Comparison of ENCODE assay signal across 8 mouse cellular contexts in the genomic region with DNA sequence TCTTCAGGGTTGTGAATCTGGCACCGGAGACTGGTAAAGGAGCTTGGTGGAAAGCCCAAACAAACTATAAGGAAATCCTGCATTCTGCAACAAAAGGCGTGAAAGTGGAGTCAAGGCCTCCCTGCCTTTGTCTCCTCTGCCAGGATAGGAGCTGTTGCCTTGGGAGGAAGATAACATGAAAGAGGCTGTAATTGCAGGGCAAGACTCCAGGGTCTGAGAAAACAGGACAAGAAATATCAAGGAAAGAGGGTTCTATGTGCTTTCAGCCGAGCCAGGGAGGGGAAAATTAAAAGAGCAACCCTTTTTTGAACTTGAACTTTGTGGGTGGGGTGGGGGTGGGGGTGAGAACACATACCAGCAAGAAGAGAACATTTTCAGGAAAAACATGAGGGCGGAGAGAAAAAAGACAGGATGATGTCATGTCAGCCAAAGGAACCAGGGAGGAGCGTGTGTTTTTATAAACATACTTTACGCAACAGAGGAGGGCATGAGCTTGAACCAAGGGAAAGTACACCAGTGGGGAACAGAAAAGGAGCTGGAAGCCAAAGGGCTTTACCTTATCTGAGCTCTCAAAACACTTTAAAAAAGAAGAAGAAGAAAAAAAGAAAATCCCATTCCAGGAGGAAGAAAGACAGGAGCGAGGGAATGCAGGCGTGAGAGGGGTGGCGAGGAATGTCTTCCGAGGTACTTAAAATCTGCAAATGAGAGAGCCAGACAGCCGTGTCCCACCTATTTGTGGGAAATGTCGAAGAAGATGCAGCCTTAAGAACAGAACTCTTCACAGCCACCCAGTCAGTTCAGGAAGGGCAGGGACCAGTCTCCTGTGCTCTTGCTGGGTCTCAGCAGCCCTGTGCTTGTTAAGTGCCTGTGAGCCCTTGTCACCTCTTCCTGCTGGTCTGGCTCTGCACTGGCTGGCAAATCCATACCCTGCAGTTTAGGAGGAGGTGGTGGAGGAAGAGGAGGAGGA.
DNase-seq lines count a peak whose midpoint lies in the region; ATAC-seq and TF ChIP-seq lines count a peak whose summit lies in the region.

No protein-coding gene starts in this region.

- TF ChIP-seq POLR2A in lung, adult 2 months (IDR thresholded peaks at IDR 0.05; ENCODE audit: borderline replicate concordance, extremely low read depth, low read depth, low read length), result peak; percentile 67; the same call in 1 of the 2 replicates

- 68% methylated on average over 12 of the region's 12 CpGs for WGBS in forebrain, embryonic 10.5 days
- 58% methylated on average over 12 of the region's 12 CpGs for WGBS in hindbrain, embryonic 14.5 days
- 18% methylated on average over 12 of the region's 12 CpGs for WGBS in lung, adult 2 months
- 22% methylated on average over 12 of the region's 12 CpGs for WGBS in stomach, postnatal 0 days

- H3K4me2 ChIP-seq in hindbrain, embryonic 14.5 days (replicated peaks), result peak overlapping the region; percentile 23; the same call in 1 of the 2 replicates
- H3K4me2 ChIP-seq in stomach, postnatal 0 days (replicated peaks; ENCODE audit: low read depth), result peak overlapping the region; percentile 40

- no peak for TF ChIP-seq CTCF in lung, adult 2 months (IDR thresholded peaks at IDR 0.05; ENCODE audit: insufficient read depth, low read length)
- TF ChIP-seq CTCF in stomach, postnatal 0 days (IDR thresholded peaks at IDR 0.05; ENCODE audit: low read depth), result peak; percentile 20; the same call in 1 of the 2 replicates

- peak overlapping the region; percentile 45 for H3K9ac ChIP-seq in hindbrain, embryonic 14.5 days
- peak overlapping the region; percentile 60 for H3K9ac ChIP-seq in stomach, postnatal 0 days (ENCODE audit: low read length)

- H3K9me3 ChIP-seq in megakaryocyte, embryonic 14.5 days, result no peaks in the 10 kb centered on the region
- no peaks in the 10 kb centered on the region for H3K9me3 ChIP-seq in forebrain, embryonic 10.5 days
- no peaks in the 10 kb centered on the region for H3K9me3 ChIP-seq in hindbrain, embryonic 14.5 days (ENCODE audit: control insufficient read depth, low read length)
- no peaks in the 10 kb centered on the region for H3K9me3 ChIP-seq in stomach, postnatal 0 days (ENCODE audit: control insufficient read depth, low read length)

- no peak for ATAC-seq in megakaryocyte, adult 5-6 weeks (ENCODE audit: poor library complexity, severe bottlenecking)
- no peak for ATAC-seq in hindbrain, embryonic 14.5 days (ENCODE audit: low FRiP score)
- peak; percentile 39; the same call in 1 of the 2 replicates for ATAC-seq in stomach, postnatal 0 days (ENCODE audit: low FRiP score, low TSS enrichment)
- no peak for ATAC-seq in erythroblast, adult 5-6 weeks (replicated peaks; ENCODE audit: low FRiP score, poor library complexity, severe bottlenecking)

- TF ChIP-seq EP300 in stomach, postnatal 0 days (optimal IDR thresholded peaks at IDR 0.05), result no peak

- peak overlapping the region; percentile 77 for H3K27ac ChIP-seq in forebrain, embryonic 10.5 days
- H3K27ac ChIP-seq in hindbrain, embryonic 14.5 days, result peak overlapping the region; percentile 98
- H3K27ac ChIP-seq in stomach, postnatal 0 days (replicated peaks), result peak overlapping the region; percentile 88

- peak overlapping the region; percentile 79 for H3K4me3 ChIP-seq in megakaryocyte, embryonic 14.5 days (replicated peaks)
- peak overlapping the region; percentile 9; the same call in 1 of the 2 replicates for H3K4me3 ChIP-seq in forebrain, embryonic 10.5 days
- H3K4me3 ChIP-seq in hindbrain, embryonic 14.5 days (replicated peaks; ENCODE audit: low read length), result no peak overlapping the region
- peak overlapping the region; percentile 54 for H3K4me3 ChIP-seq in lung, adult 2 months (replicated peaks; ENCODE audit: extremely low read depth, low read depth, low read length)
- H3K4me3 ChIP-seq in stomach, postnatal 0 days (ENCODE audit: low read depth, low read length), result no peak overlapping the region

- H3K36me3 ChIP-seq in megakaryocyte, embryonic 14.5 days (replicated peaks; ENCODE audit: low read length), result no peaks in the 10 kb centered on the region
- H3K36me3 ChIP-seq in forebrain, embryonic 10.5 days (replicated peaks), result no peaks in the 10 kb centered on the region
- no peaks in the 10 kb centered on the region for H3K36me3 ChIP-seq in hindbrain, embryonic 14.5 days (replicated peaks; ENCODE audit: control insufficient read depth, insufficient read depth)
- no peaks in the 10 kb centered on the region for H3K36me3 ChIP-seq in stomach, postnatal 0 days (ENCODE audit: control insufficient read depth, insufficient read depth, low read length)

- H3K27me3 ChIP-seq in megakaryocyte, embryonic 14.5 days (replicated peaks), result no peaks in the 10 kb centered on the region
- H3K27me3 ChIP-seq in forebrain, embryonic 10.5 days (ENCODE audit: poor library complexity, severe bottlenecking), result 0 out of 2 replicates have a peak, but pooled peaks cover 8% of the 10 kb centered on the region
- H3K27me3 ChIP-seq in hindbrain, embryonic 14.5 days (ENCODE audit: control insufficient read depth, insufficient read depth, low read length), result no peaks in the 10 kb centered on the region
- H3K27me3 ChIP-seq in stomach, postnatal 0 days (ENCODE audit: control insufficient read depth, insufficient read depth, low read length), result no peaks in the 10 kb centered on the region

- DNase-seq in forebrain, embryonic 10.5 days (ENCODE audit: extremely low spot score, low spot score), result no peak
- no peak for DNase-seq in hindbrain, embryonic 14.5 days (ENCODE audit: low spot score)
- DNase-seq in lung, adult 2 months, result peak; percentile 43
- peak; percentile 42 for DNase-seq in stomach, postnatal 0 days (ENCODE audit: low spot score)
- DNase-seq in layer of hippocampus, postnatal 25 days (ENCODE audit: extremely low spot score in 1 of 2, low spot score in 1 of 2), result no peak

- H3K4me1 ChIP-seq in megakaryocyte, embryonic 14.5 days, result peaks cover 69% of the 10 kb centered on the region
- peaks cover 59% of the 10 kb centered on the region for H3K4me1 ChIP-seq in forebrain, embryonic 10.5 days
- peaks cover 62% of the 10 kb centered on the region for H3K4me1 ChIP-seq in hindbrain, embryonic 14.5 days (replicated peaks; ENCODE audit: control insufficient read depth, insufficient read depth, low read length)
- H3K4me1 ChIP-seq in lung, adult 2 months (ENCODE audit: control insufficient read depth, insufficient read depth, low read length), result peaks cover 39% of the 10 kb centered on the region
- H3K4me1 ChIP-seq in stomach, postnatal 0 days (replicated peaks; ENCODE audit: control insufficient read depth, insufficient read depth), result peaks cover 29% of the 10 kb centered on the region

Comparison
In these comparisons a context has a peak if more than half of its experiments do, and no peak if none do; other contexts are left out.
1. H3K4me3 ChIP-seq: peak in megakaryocyte, embryonic 14.5 days (single experiment), forebrain, embryonic 10.5 days (single experiment) and lung, adult 2 months (single experiment); none in hindbrain, embryonic 14.5 days (single experiment) and stomach, postnatal 0 days (single experiment).
2. DNase-seq: peak in lung, adult 2 months (single experiment) and stomach, postnatal 0 days (single experiment); none in forebrain, embryonic 10.5 days (single experiment), hindbrain, embryonic 14.5 days (single experiment) and layer of hippocampus, postnatal 25 days (0 of 2).
3. Peak in every context shown above with its lines, with median percentiles within 50 percentile points of each other: H3K27ac ChIP-seq.